Mouse (Mus musculus): Measurements from ENCODE around the gene Cib1. TPM values are rescaled to one million over a fixed set of nuclear protein-coding genes. Genes with fewer than 3 reads are reported as not detected.

The Cib1 gene
- polyA plus RNA-seq, 1 experiment from 2014 or later, result 48.7 TPM

- 85% methylated on average over 5 of the region's 5 CpGs for WGBS
- no peak overlapping the region for H3K9ac ChIP-seq
- H3K36me3 ChIP-seq, result no peaks in the 10 kb centered on the region
- H3K4me1 ChIP-seq (replicated peaks), result peaks cover 63% of the 10 kb centered on the region
- no peak overlapping the region for H3K27ac ChIP-seq
- H3K9me3 ChIP-seq (replicated peaks), result no peaks in the 10 kb centered on the region
- no peak overlapping the region for H3K4me3 ChIP-seq
- H3K27me3 ChIP-seq, result no peaks in the 10 kb centered on the region
- ATAC-seq (replicated peaks; ENCODE audit: insufficient number of reproducible peaks, insufficient read depth, low FRiP score, low read depth), result no peak
- no peak overlapping the region for H3K4me2 ChIP-seq
Observed at GRCm38 (mm10) chr7:80200963-80201539, 31.6 kb downstream of the Cib1 start.

- Histone ChIP-seq H3K4me1 (replicated peaks) (peaks cover 58% of the 10 kb centered on the region), H3K4me3 (no peak overlapping the region), H3K36me3 (no peaks in the 10 kb centered on the region), H3K27ac (no peak overlapping the region), H3K4me2 (no peak overlapping the region), H3K27me3 (no peaks in the 10 kb centered on the region), H3K9me3 (replicated peaks) (no peaks in the 10 kb centered on the region), H3K9ac (no peak overlapping the region)
- WGBS, result 88% methylated on average over 6 of the region's 6 CpGs
- no peak for ATAC-seq (replicated peaks; ENCODE audit: insufficient number of reproducible peaks, insufficient read depth, low FRiP score, low read depth)
Observed at GRCm38 (mm10) chr7:80200588-80200945, 32.0 kb downstream of the Cib1 start.

DNA sequence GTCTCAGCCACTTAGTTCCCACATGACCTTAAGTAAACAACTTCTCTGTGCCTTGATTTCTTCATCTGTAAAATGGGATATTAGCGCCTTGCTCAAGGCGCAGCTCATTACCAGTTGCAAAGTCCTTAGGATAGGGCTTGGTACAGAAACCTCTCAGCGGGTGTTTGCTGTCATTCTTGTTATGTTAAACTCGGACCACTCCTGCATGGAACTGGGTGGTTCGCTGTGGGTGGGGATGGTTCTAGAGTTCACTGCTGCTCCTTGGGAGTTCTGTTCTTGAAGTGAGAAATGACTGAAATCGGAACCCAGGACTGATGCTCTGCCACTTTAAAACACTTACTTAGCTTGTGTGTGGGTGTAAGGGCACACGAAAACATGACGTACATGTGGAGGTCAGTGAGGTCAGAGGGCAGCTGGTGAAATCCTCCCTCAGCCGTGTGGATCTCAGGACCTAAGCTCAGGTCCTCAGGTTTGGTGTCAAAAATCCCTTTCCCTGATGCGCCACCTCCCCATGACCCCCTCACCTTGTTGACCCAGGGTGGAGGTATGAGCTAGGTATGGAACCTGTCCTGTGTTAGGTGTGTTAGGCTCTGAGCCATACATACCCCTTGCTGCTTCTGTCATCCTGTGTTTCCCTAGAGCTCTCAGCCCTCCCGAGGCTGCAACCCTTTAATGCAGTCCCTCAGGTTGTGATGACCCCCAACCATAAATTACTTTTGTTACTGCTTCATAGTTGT is 32.6 kb downstream of the Cib1 start:
- Histone ChIP-seq H3K4me3 (no peak overlapping the region; the same call in 1 of the 2 replicates), H3K36me3 (no peaks in the 10 kb centered on the region), H3K4me1 (replicated peaks) (peaks cover 55% of the 10 kb centered on the region), H3K9me3 (replicated peaks) (no peaks in the 10 kb centered on the region), H3K4me2 (peak overlapping the region; percentile 89; the same call in 1 of the 2 replicates), H3K27me3 (no peaks in the 10 kb centered on the region), H3K9ac (no peak overlapping the region), H3K27ac (no peak overlapping the region)
- ATAC-seq (replicated peaks; ENCODE audit: insufficient number of reproducible peaks, insufficient read depth, low FRiP score, low read depth), result no peak
- 82% methylated on average over 11 of the region's 11 CpGs for WGBS

DNA sequence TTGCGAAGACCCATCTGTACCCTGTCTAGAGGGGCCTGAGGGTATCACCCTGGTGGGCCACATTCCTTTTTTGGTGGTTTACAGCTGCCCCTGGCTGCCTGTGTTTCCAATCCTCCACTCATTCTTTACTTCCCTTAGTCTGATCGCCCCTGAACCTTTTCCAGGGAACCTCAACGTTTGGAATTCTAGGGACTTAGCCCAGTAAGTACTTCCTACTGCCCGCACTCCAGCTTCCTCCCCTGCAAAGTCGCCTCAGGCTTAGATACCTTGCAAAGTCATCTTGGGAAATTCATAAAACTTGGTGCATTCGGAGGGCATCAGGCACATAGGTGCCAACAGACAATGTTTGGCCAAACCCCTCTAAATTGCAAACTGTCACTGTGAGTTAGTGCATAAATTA is 33.3 kb downstream of the Cib1 start:
- 41% methylated on average over 6 of the region's 6 CpGs for WGBS
- H3K9ac ChIP-seq, result peak overlapping the region; percentile 70
- no peaks in the 10 kb centered on the region for H3K36me3 ChIP-seq
- H3K4me3 ChIP-seq, result peak overlapping the region; percentile 65
- peaks cover 54% of the 10 kb centered on the region for H3K4me1 ChIP-seq (replicated peaks)
- peak overlapping the region; percentile 89 for H3K4me2 ChIP-seq
- peak overlapping the region; percentile 82 for H3K27ac ChIP-seq
- H3K27me3 ChIP-seq, result no peaks in the 10 kb centered on the region
- H3K9me3 ChIP-seq (replicated peaks), result no peaks in the 10 kb centered on the region
- no peak for ATAC-seq (replicated peaks; ENCODE audit: insufficient number of reproducible peaks, insufficient read depth, low FRiP score, low read depth)

GRCm38 (mm10) chr7:80198863-80199262 is 33.8 kb downstream of the Cib1 start:
- H3K4me2 ChIP-seq, result peak overlapping the region; percentile 89
- H3K27me3 ChIP-seq, result no peaks in the 10 kb centered on the region
- no peaks in the 10 kb centered on the region for H3K36me3 ChIP-seq
- ATAC-seq (replicated peaks; ENCODE audit: insufficient number of reproducible peaks, insufficient read depth, low FRiP score, low read depth), result no peak
- peaks cover 54% of the 10 kb centered on the region for H3K4me1 ChIP-seq (replicated peaks)
- 4% methylated on average over 11 of the region's 11 CpGs for WGBS
- no peaks in the 10 kb centered on the region for H3K9me3 ChIP-seq (replicated peaks)
- H3K4me3 ChIP-seq, result peak overlapping the region; percentile 65
- peak overlapping the region; percentile 70 for H3K9ac ChIP-seq
- peak overlapping the region; percentile 82 for H3K27ac ChIP-seq

- Histone ChIP-seq H3K36me3 (no peaks in the 10 kb centered on the region), H3K9ac (peak overlapping the region; percentile 70), H3K4me2 (peak overlapping the region; percentile 89), H3K4me1 (replicated peaks) (peaks cover 53% of the 10 kb centered on the region), H3K27me3 (no peaks in the 10 kb centered on the region), H3K4me3 (peak overlapping the region; percentile 65), H3K27ac (peak overlapping the region; percentile 82), H3K9me3 (replicated peaks) (no peaks in the 10 kb centered on the region)
- peak; percentile 88 for ATAC-seq (replicated peaks; ENCODE audit: insufficient number of reproducible peaks, insufficient read depth, low FRiP score, low read depth)
- WGBS, result under 1% methylated on average over 67 of the region's 74 CpGs
Observed at GRCm38 (mm10) chr7:80197941-80198778, 34.5 kb downstream of the Cib1 start.

- Histone ChIP-seq H3K9me3 (replicated peaks) (no peaks in the 10 kb centered on the region), H3K9ac (no peak overlapping the region), H3K4me2 (peak overlapping the region; percentile 89), H3K4me3 (peak overlapping the region; percentile 65; the same call in 1 of the 2 replicates), H3K36me3 (no peaks in the 10 kb centered on the region), H3K27me3 (no peaks in the 10 kb centered on the region), H3K4me1 (replicated peaks) (peaks cover 53% of the 10 kb centered on the region), H3K27ac (peak overlapping the region; percentile 82)
- 32% methylated on average over 4 of the region's 4 CpGs for WGBS
- ATAC-seq (replicated peaks; ENCODE audit: insufficient number of reproducible peaks, insufficient read depth, low FRiP score, low read depth), result no peak
Observed at GRCm38 (mm10) chr7:80197371-80197770, 35.2 kb downstream of the Cib1 start.

- 86% methylated on average over 10 of the region's 11 CpGs for WGBS
- Histone ChIP-seq H3K9me3 (replicated peaks) (no peaks in the 10 kb centered on the region), H3K36me3 (no peaks in the 10 kb centered on the region), H3K9ac (no peak overlapping the region), H3K4me3 (no peak overlapping the region), H3K4me2 (no peak overlapping the region), H3K27me3 (no peaks in the 10 kb centered on the region), H3K27ac (no peak overlapping the region), H3K4me1 (replicated peaks) (peaks cover 59% of the 10 kb centered on the region)
- no peak for ATAC-seq (replicated peaks; ENCODE audit: insufficient number of reproducible peaks, insufficient read depth, low FRiP score, low read depth)
Observed at GRCm38 (mm10) chr7:80195576-80196263, 36.9 kb downstream of the Cib1 start.

GRCm38 (mm10) chr7:80195146-80195545 is 37.5 kb downstream of the Cib1 start:
- ATAC-seq (replicated peaks; ENCODE audit: insufficient number of reproducible peaks, insufficient read depth, low FRiP score, low read depth), result no peak
- Histone ChIP-seq H3K9me3 (replicated peaks) (no peaks in the 10 kb centered on the region), H3K27me3 (no peaks in the 10 kb centered on the region), H3K27ac (no peak overlapping the region), H3K36me3 (no peaks in the 10 kb centered on the region), H3K4me2 (no peak overlapping the region), H3K9ac (no peak overlapping the region), H3K4me1 (replicated peaks) (peaks cover 64% of the 10 kb centered on the region), H3K4me3 (no peak overlapping the region)
- 90% methylated on average over 5 of the region's 5 CpGs for WGBS

- Histone ChIP-seq H3K9me3 (replicated peaks) (no peaks in the 10 kb centered on the region), H3K4me2 (no peak overlapping the region), H3K9ac (no peak overlapping the region), H3K36me3 (no peaks in the 10 kb centered on the region), H3K4me3 (no peak overlapping the region), H3K27me3 (no peaks in the 10 kb centered on the region), H3K27ac (no peak overlapping the region; the same call in 1 of the 2 replicates), H3K4me1 (replicated peaks) (peaks cover 60% of the 10 kb centered on the region)
- no peak for ATAC-seq (replicated peaks; ENCODE audit: insufficient number of reproducible peaks, insufficient read depth, low FRiP score, low read depth)
- WGBS, result 71% methylated on average over 13 of the region's 13 CpGs
Observed at GRCm38 (mm10) chr7:80193941-80194739, 38.5 kb downstream of the Cib1 start.
